Mouse (Mus musculus) hindbrain, embryonic 10.5 days (tissue): ENCODE measurements around the gene Eme1. TPM values are rescaled to one million over a fixed set of nuclear protein-coding genes. Genes with fewer than 3 reads are reported as not detected.

Experiments used
- DNase-seq: peaks from one replicate; pipeline ENCODE4 v3.0.0-alpha.2; 2017; ENCODE audit warnings: low spot score
- H3K27ac ChIP-seq: fragments of 300-500 bp; sonication (generic); 2 replicates; pipeline ENCODE4 v1.5.1; 2016; ENCODE audit warnings: mild to moderate bottlenecking, moderate library complexity
- H3K27me3 ChIP-seq: fragments of 300-500 bp; sonication (generic); 2 replicates; pipeline ENCODE4 v1.6.1; 2016; ENCODE audit warnings: mild to moderate bottlenecking; ENCODE audit not compliant: poor library complexity, insufficient read depth, severe bottlenecking
- H3K36me3 ChIP-seq: fragments of 300-500 bp; sonication (generic); 2 replicates; pipeline ENCODE4 v1.6.1; 2016; ENCODE audit warnings: mild to moderate bottlenecking, moderate library complexity
- H3K4me1 ChIP-seq: fragments of 300-500 bp; sonication (generic); replicated peaks from 2 replicates; pipeline ENCODE4 v1.6.1; 2016; ENCODE audit warnings: mild to moderate bottlenecking
- H3K4me3 ChIP-seq: fragments of 300-500 bp; sonication (generic); 2 replicates; pipeline ENCODE4 v1.5.1; 2016; ENCODE audit warnings: mild to moderate bottlenecking, moderate library complexity
- H3K9me3 ChIP-seq: fragments of 300-500 bp; sonication (generic); 2 replicates; pipeline ENCODE4 v1.6.1; 2016; ENCODE audit warnings: mild to moderate bottlenecking, moderate library complexity
- WGBS: fragments of 180-500 bp; shearing (Covaris S2); methylation state at CpG from one replicate; pipeline ENCODE4 v1.1.7; 2016; 5-methylcytosine and 5-hydroxymethylcytosine counted together
- polyA plus RNA-seq: library from polyadenylated mRNA; unstranded; fragments of >200 nt; fragmentation: Nextera tagmentation; extraction: Ambion mirVana; gene quantifications from 2 replicates; pipeline ENCODE4 v1.2.1, GENCODE M21; 2016

Gene Eme1
- polyA plus RNA-seq, 1 experiment from 2014 or later: 42.3 TPM

- Histone ChIP-seq H3K27me3 (no peaks in the 10 kb centered on the region), H3K9me3 (no peaks in the 10 kb centered on the region), H3K27ac (no peak overlapping the region), H3K4me3 (no peak overlapping the region), H3K4me1 (peaks cover 15% of the 10 kb centered on the region), H3K36me3 (peaks cover 69% of the 10 kb centered on the region)
- 92% methylated on average over 8 of the region's 8 CpGs for WGBS
- DNase-seq: no peak
Measured at GRCm38 (mm10) chr11:94632988-94633387, 20.8 kb downstream of the Eme1 start.

GRCm38 (mm10) chr11:94631969-94632368, 21.8 kb downstream of the Eme1 start:
- Histone ChIP-seq H3K36me3 (peaks cover 58% of the 10 kb centered on the region), H3K9me3 (no peaks in the 10 kb centered on the region), H3K4me1 (peaks cover 15% of the 10 kb centered on the region), H3K27me3 (no peaks in the 10 kb centered on the region), H3K4me3 (no peak overlapping the region), H3K27ac (no peak overlapping the region)
- no peak for DNase-seq
- 96% methylated on average over 5 of the region's 5 CpGs for WGBS

- peak overlapping the region; percentile 75 for H3K4me3 ChIP-seq
- peaks cover 15% of the 10 kb centered on the region for H3K4me1 ChIP-seq
- no peaks in the 10 kb centered on the region for H3K27me3 ChIP-seq
- peak; percentile 28 for DNase-seq
- WGBS: 16% methylated on average over 26 of the region's 26 CpGs
- no peaks in the 10 kb centered on the region for H3K9me3 ChIP-seq
- peaks cover 43% of the 10 kb centered on the region for H3K36me3 ChIP-seq
- peak overlapping the region; percentile 91 for H3K27ac ChIP-seq
Measured at GRCm38 (mm10) chr11:94630199-94631011, 23.4 kb downstream of the Eme1 start.

GRCm38 (mm10) chr11:94629884-94630198, 23.9 kb downstream of the Eme1 start:
- H3K9me3 ChIP-seq: no peaks in the 10 kb centered on the region
- under 1% methylated on average over 27 of the region's 28 CpGs for WGBS
- no peak for DNase-seq
- no peaks in the 10 kb centered on the region for H3K27me3 ChIP-seq
- H3K4me3 ChIP-seq: peak overlapping the region; percentile 75
- peaks cover 37% of the 10 kb centered on the region for H3K36me3 ChIP-seq
- H3K27ac ChIP-seq: peak overlapping the region; percentile 91
- H3K4me1 ChIP-seq: peaks cover 15% of the 10 kb centered on the region

- WGBS: 7% methylated on average over 41 of the region's 41 CpGs
Measured at GRCm38 (mm10) chr11:94629199-94629883, 24.4 kb downstream of the Eme1 start, which contains the start of gene Lrrc59. Gene Lrrc59, plus strand, starts transcription at chr11:94629767.

GRCm38 (mm10) chr11:94622162-94622561, 31.6 kb downstream of the Eme1 start:
- H3K4me3 ChIP-seq: no peak overlapping the region
- H3K36me3 ChIP-seq: no peaks in the 10 kb centered on the region
- H3K9me3 ChIP-seq: no peaks in the 10 kb centered on the region
- no peaks in the 10 kb centered on the region for H3K4me1 ChIP-seq
- DNase-seq: no peak
- no peaks in the 10 kb centered on the region for H3K27me3 ChIP-seq
- H3K27ac ChIP-seq: no peak overlapping the region
- 85% methylated on average over 2 of the region's 2 CpGs for WGBS

More at GRCm38 (mm10) chr11:94629199-94629883, 24.4 kb downstream of the Eme1 start, which contains the start of gene Lrrc59:
- Histone ChIP-seq H3K9me3 (no peaks in the 10 kb centered on the region), H3K27ac (peak within 1 kb of the TSS; percentile 91), H3K27me3 (no peaks in the 10 kb centered on the region), H3K36me3 (peaks cover 32% of the 10 kb centered on the region), H3K4me3 (peak within 1 kb of the TSS; percentile 75), H3K4me1 (peaks cover 15% of the 10 kb centered on the region)
- DNase-seq: peak; percentile 96

- no peak overlapping the region for H3K27ac ChIP-seq
- H3K27me3 ChIP-seq: no peaks in the 10 kb centered on the region
- no peaks in the 10 kb centered on the region for H3K9me3 ChIP-seq
- H3K4me3 ChIP-seq: no peak overlapping the region
- H3K4me1 ChIP-seq: no peaks in the 10 kb centered on the region
- H3K36me3 ChIP-seq: no peaks in the 10 kb centered on the region
- DNase-seq: no peak
Measured at GRCm38 (mm10) chr11:94621458-94621852, 32.3 kb downstream of the Eme1 start.

GRCm38 (mm10) chr11:94620766-94621457, 32.9 kb downstream of the Eme1 start:
- DNase-seq: no peak
- Histone ChIP-seq H3K4me1 (no peaks in the 10 kb centered on the region), H3K27me3 (no peaks in the 10 kb centered on the region), H3K36me3 (no peaks in the 10 kb centered on the region), H3K9me3 (no peaks in the 10 kb centered on the region), H3K4me3 (no peak overlapping the region), H3K27ac (no peak overlapping the region)
- WGBS: 56% methylated on average over 6 of the region's 6 CpGs

- H3K27me3 ChIP-seq: no peaks in the 10 kb centered on the region
- no peak overlapping the region for H3K4me3 ChIP-seq
- WGBS: 93% methylated on average over 2 of the region's 2 CpGs
- DNase-seq: no peak
- no peaks in the 10 kb centered on the region for H3K36me3 ChIP-seq
- H3K9me3 ChIP-seq: no peaks in the 10 kb centered on the region
- H3K27ac ChIP-seq: no peak overlapping the region
- no peaks in the 10 kb centered on the region for H3K4me1 ChIP-seq
Measured at GRCm38 (mm10) chr11:94617646-94618045, 36.1 kb downstream of the Eme1 start.

GRCm38 (mm10) chr11:94615494-94615893, 38.3 kb downstream of the Eme1 start:
- DNase-seq: no peak
- H3K27me3 ChIP-seq: no peaks in the 10 kb centered on the region
- H3K4me1 ChIP-seq: no peaks in the 10 kb centered on the region
- 46% methylated on average over 4 of the region's 4 CpGs for WGBS
- H3K9me3 ChIP-seq: no peaks in the 10 kb centered on the region
- H3K4me3 ChIP-seq: no peak overlapping the region
- no peaks in the 10 kb centered on the region for H3K36me3 ChIP-seq
- H3K27ac ChIP-seq: no peak overlapping the region

GRCm38 (mm10) chr11:94614603-94615002, 39.2 kb downstream of the Eme1 start:
- H3K4me3 ChIP-seq: no peak overlapping the region
- no peaks in the 10 kb centered on the region for H3K9me3 ChIP-seq
- no peaks in the 10 kb centered on the region for H3K36me3 ChIP-seq
- 84% methylated on average over 4 of the region's 4 CpGs for WGBS
- no peaks in the 10 kb centered on the region for H3K4me1 ChIP-seq
- no peak overlapping the region for H3K27ac ChIP-seq
- H3K27me3 ChIP-seq: no peaks in the 10 kb centered on the region
- DNase-seq: no peak

GRCm38 (mm10) chr11:94610744-94611740, 42.7 kb downstream of the Eme1 start:
- no peak overlapping the region for H3K4me3 ChIP-seq
- no peaks in the 10 kb centered on the region for H3K27me3 ChIP-seq
- H3K4me1 ChIP-seq: no peaks in the 10 kb centered on the region
- DNase-seq: no peak
- whole genome bisulfite sequencing: 78% methylated on average over 4 of the region's 4 CpGs
- no peaks in the 10 kb centered on the region for H3K9me3 ChIP-seq
- H3K36me3 ChIP-seq: no peaks in the 10 kb centered on the region
- H3K27ac ChIP-seq: no peak overlapping the region
